Mouse (Mus musculus) olfactory bulb, adult 2 months (tissue): ENCODE measurements at regions not wholly inside any gene's neighbourhood (a gene's known extent, or its start where the extent isn't known, plus 50 kb on each side); places are given as distances from the start of the nearest gene placed in this dataset.

ENCODE experiments used
- CTCF ChIP-seq: fragments of 200-500 bp; IDR thresholded peaks from 2 replicates; pipeline ENCODE4 v1.5.1; 2012; ENCODE audit warnings: low read depth, mild to moderate bottlenecking, low read length, moderate library complexity; ENCODE audit not compliant: insufficient read depth
- POLR2A ChIP-seq: fragments of 200-500 bp; IDR thresholded peaks from 2 replicates; pipeline ENCODE4 v1.6.1; 2012; ENCODE audit warnings: mild to moderate bottlenecking, low read depth, low read length, moderate library complexity; ENCODE audit not compliant: insufficient read depth

- TF ChIP-seq CTCF, result no peak
- TF ChIP-seq POLR2A, result no peak
Observed at GRCm38 (mm10) chr5:64487698-64488398, 315.3 kb upstream of the Klf3 start.
